Mouse (Mus musculus): ENCODE results near the gene Tuba1c. TPM values are rescaled to one million over a fixed set of nuclear protein-coding genes. Genes with fewer than 3 reads are reported as not detected.
A peak's percentile ranks its signal among the peaks of the same experiment; 100 is the strongest.

The Tuba1c gene
- polyA plus RNA-seq, 2 experiments: 273 to 277 TPM

DNA sequence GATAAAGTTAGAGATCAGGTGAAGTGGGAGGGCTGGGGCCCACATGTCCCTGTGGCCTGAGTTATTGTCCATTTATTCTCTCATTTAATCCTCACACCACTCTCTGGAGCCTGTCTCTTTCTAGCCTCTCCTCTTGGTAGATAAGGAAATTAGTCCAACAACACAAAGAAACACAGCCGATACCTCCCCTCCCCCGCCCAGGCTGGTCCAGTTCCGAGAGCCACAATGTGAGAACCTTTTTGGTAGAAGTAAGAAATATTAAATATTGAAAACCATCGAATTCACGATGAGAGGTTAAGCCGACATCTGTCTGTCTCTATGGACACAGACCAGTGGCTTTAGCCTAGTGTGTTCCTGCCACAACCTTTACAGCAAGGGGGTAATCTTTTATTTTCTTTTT lies 45.0 kb upstream of the Tuba1c start:
- Histone ChIP-seq H3K27me3 (ENCODE audit: control insufficient read depth, insufficient read depth, low read length) (no peaks in the 10 kb centered on the region), H3K4me1 (replicated peaks; ENCODE audit: control insufficient read depth in 2 of 2, insufficient read depth in 2 of 2, low read length in 1 of 2) (peaks cover 6 to 12% of the 10 kb centered on the region in 2 experiments), H3K27ac (peak overlapping the region; percentile 72), H3K9ac (replicated peaks) (peak overlapping the region; percentile 68), H3K4me2 (ENCODE audit: low read depth) (peak overlapping the region; percentile 72), H3K36me3 (replicated peaks; ENCODE audit: control insufficient read depth, insufficient read depth, low read depth) (no peaks in the 10 kb centered on the region), H3K9me3 (ENCODE audit: control insufficient read depth, low read length) (no peaks in the 10 kb centered on the region), H3K4me3 (ENCODE audit: insufficient read depth in 1 of 2, low read depth in 2 of 2, low read length in 2 of 2) (peak overlapping the region; percentile 8 to 59; a peak in 3 of 4 replicates)
- no peak for ATAC-seq (ENCODE audit: insufficient read depth)
- WGBS (ENCODE audit: insufficient replicate concordance): 35% methylated on average over 6 of the region's 6 CpGs
- no peak for DNase-seq (ENCODE audit: low read depth in 3 of 3, low spot score in 3 of 3)
- TF ChIP-seq CTCF (IDR thresholded peaks at IDR 0.05; ENCODE audit: low read depth): no peak

DNA sequence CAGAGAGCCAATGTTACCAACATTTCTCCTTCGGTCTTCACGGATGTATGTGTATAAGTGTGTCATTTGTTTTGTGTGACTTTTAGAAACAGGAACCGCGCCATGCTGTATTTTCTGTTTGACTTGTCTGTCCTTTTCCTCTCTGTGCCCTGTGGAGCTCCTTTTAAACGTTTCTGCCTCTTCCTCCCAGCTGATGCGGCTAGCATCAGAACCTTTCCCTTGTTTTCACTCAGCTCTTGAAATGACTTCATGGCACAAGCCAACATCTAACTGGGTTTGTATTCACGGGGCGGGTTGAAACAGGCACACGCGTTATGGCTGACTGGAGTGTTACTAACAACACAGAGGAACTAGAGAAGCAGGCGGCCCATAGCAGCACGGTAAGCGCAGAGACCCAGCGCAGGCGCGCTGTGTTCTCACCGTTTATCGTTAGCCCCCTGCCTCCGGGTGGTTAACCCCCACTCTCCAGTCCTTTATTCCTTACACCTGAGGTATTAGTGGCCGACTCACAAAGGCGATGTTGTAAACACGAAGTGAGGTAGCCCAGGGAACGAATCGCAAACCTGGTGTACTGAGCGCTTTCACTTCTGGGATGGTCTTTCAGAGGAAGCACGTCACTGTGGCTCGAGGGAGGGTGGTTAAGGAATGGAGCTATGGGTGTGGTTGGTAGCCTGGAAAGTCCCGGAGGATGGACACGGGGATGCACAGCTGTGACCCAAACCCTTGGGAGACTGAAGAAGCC lies 44.3 kb upstream of the Tuba1c start:
- 1% methylated on average over 29 of the region's 29 CpGs for WGBS (ENCODE audit: insufficient replicate concordance)
- peak overlapping the region; percentile 68 for H3K9ac ChIP-seq (replicated peaks)
- TF ChIP-seq CTCF (IDR thresholded peaks at IDR 0.05; ENCODE audit: low read depth) (no peak), EP300 (IDR thresholded peaks at IDR 0.05; ENCODE audit: low read depth) (no peak)
- peak overlapping the region; percentile 72 for H3K27ac ChIP-seq
- ATAC-seq (ENCODE audit: insufficient read depth) (peak; percentile 82), DNase-seq (ENCODE audit: low read depth in 3 of 3, low spot score in 3 of 3) (peak in 2 of 3 experiments; percentile 52 to 80)
- H3K4me3 ChIP-seq (ENCODE audit: insufficient read depth in 1 of 2, low read depth in 2 of 2, low read length in 2 of 2): peak overlapping the region; percentile 59 to 87
- no peaks in the 10 kb centered on the region for H3K27me3 ChIP-seq (ENCODE audit: control insufficient read depth, insufficient read depth, low read length)
- peak overlapping the region; percentile 72 for H3K4me2 ChIP-seq (ENCODE audit: low read depth)
- H3K36me3 ChIP-seq (replicated peaks; ENCODE audit: control insufficient read depth, insufficient read depth, low read depth): no peaks in the 10 kb centered on the region
- H3K4me1 ChIP-seq (replicated peaks; ENCODE audit: control insufficient read depth in 2 of 2, insufficient read depth in 2 of 2, low read length in 1 of 2): peaks cover 6 to 12% of the 10 kb centered on the region in 2 experiments
- no peaks in the 10 kb centered on the region for H3K9me3 ChIP-seq (ENCODE audit: control insufficient read depth, low read length)

DNA sequence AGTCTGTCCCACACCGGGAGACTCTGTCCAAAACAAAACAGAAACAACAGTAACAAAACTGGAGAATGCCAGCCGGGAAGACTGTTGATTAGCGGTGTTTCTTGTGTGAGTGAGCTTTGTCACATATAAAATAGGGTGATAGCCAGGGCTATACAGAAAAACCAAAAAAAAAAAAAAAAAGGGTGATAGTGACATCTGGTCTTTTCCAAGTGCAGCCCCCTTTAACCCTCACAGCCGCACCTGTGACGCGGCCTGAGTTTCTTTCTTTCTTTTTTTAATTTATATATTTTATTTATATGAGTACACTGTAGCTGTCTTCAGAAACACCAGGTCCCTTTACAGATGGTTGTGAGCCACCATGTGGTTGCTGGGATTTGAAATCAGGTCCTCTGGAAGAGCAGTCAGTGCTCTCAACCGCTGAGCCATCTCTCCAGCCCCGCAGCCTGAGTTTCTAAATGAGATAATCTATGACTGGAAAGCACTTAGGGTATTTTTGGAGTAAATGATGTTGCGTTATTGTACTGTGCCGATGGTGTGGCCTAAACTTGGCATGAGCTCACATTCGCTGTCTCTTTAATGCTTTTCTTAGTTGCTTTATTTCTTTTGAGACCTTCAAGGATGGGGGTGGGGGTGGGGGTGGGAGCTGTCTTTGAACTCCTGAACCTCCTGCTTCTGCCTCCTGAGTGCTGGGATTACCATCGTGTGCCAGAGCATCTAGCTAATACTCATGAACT lies 43.5 kb upstream of the Tuba1c start:
- H3K4me3 ChIP-seq (ENCODE audit: insufficient read depth in 1 of 2, low read depth in 2 of 2, low read length in 2 of 2): peak overlapping the region; percentile 59 to 87
- H3K27ac ChIP-seq: peak overlapping the region; percentile 72
- TF ChIP-seq CTCF (IDR thresholded peaks at IDR 0.05; ENCODE audit: low read depth) (no peak), EP300 (IDR thresholded peaks at IDR 0.05; ENCODE audit: low read depth) (no peak)
- H3K9me3 ChIP-seq (ENCODE audit: control insufficient read depth, low read length): no peaks in the 10 kb centered on the region
- H3K4me1 ChIP-seq (replicated peaks; ENCODE audit: control insufficient read depth in 2 of 2, insufficient read depth in 2 of 2, low read length in 1 of 2): peaks cover 6 to 12% of the 10 kb centered on the region in 2 experiments
- no peaks in the 10 kb centered on the region for H3K36me3 ChIP-seq (replicated peaks; ENCODE audit: control insufficient read depth, insufficient read depth, low read depth)
- WGBS (ENCODE audit: insufficient replicate concordance): 47% methylated on average over 12 of the region's 12 CpGs
- DNase-seq (ENCODE audit: low read depth in 3 of 3, low spot score in 3 of 3) (no peak), ATAC-seq (ENCODE audit: insufficient read depth) (no peak)
- H3K4me2 ChIP-seq (ENCODE audit: low read depth): peak overlapping the region; percentile 72
- peak overlapping the region; percentile 68 for H3K9ac ChIP-seq (replicated peaks)
- H3K27me3 ChIP-seq (ENCODE audit: control insufficient read depth, insufficient read depth, low read length): no peaks in the 10 kb centered on the region

GRCm38 (mm10) chr15:98987077-98987630 lies 42.5 kb upstream of the Tuba1c start:
- 71% methylated on average over 7 of the region's 7 CpGs for WGBS (ENCODE audit: insufficient replicate concordance)
- no peak overlapping the region for H3K9ac ChIP-seq (replicated peaks)
- H3K9me3 ChIP-seq (ENCODE audit: control insufficient read depth, low read length): no peaks in the 10 kb centered on the region
- H3K4me2 ChIP-seq (ENCODE audit: low read depth): no peak overlapping the region
- DNase-seq (ENCODE audit: low read depth in 3 of 3, low spot score in 3 of 3) (no peak), ATAC-seq (ENCODE audit: insufficient read depth) (no peak)
- H3K4me3 ChIP-seq (ENCODE audit: insufficient read depth in 1 of 2, low read depth in 2 of 2, low read length in 2 of 2): no peak overlapping the region
- TF ChIP-seq CTCF (IDR thresholded peaks at IDR 0.05; ENCODE audit: low read depth) (no peak), EP300 (IDR thresholded peaks at IDR 0.05; ENCODE audit: low read depth) (no peak)
- H3K27ac ChIP-seq: no peak overlapping the region
- H3K27me3 ChIP-seq (ENCODE audit: control insufficient read depth, insufficient read depth, low read length): no peaks in the 10 kb centered on the region
- peaks cover 6 to 18% of the 10 kb centered on the region in 2 experiments for H3K4me1 ChIP-seq (replicated peaks; ENCODE audit: control insufficient read depth in 2 of 2, insufficient read depth in 2 of 2, low read length in 1 of 2)
- no peaks in the 10 kb centered on the region for H3K36me3 ChIP-seq (replicated peaks; ENCODE audit: control insufficient read depth, insufficient read depth, low read depth)

DNA sequence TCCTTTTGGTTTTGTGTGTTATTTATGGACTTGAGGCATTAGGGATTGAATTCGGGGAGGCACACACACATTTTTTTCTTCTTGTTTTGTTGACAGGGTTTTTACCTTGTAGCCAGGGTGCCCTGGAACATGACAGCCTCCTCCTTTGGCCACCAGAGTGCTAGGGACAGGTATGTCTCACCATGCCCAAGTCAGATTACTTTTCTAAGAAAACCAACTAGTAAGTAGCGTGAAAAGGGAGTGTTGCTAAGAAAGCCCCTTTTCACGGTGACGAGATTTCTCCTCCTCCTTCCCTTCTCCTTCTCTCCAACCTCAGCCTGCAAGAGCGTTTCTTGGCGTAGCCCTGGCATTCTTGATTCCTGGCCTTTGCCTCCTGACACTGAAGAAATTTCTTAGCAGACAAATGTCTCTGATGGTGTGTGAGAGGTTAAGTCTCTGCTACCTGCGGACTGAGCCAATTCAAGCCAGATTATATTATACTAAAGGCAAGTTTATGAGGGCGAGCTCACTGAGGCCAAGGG lies 42.0 kb upstream of the Tuba1c start:
- H3K9ac ChIP-seq (replicated peaks): no peak overlapping the region

More for the DNA sequence above, 42.0 kb upstream of the Tuba1c start:
- no peaks in the 10 kb centered on the region for H3K9me3 ChIP-seq (ENCODE audit: control insufficient read depth, low read length)
- WGBS (ENCODE audit: insufficient replicate concordance): 74% methylated on average over 8 of the region's 8 CpGs
- H3K4me2 ChIP-seq (ENCODE audit: low read depth): no peak overlapping the region
- peaks cover 6 to 24% of the 10 kb centered on the region in 2 experiments for H3K4me1 ChIP-seq (replicated peaks; ENCODE audit: control insufficient read depth in 2 of 2, insufficient read depth in 2 of 2, low read length in 1 of 2)
- H3K4me3 ChIP-seq (ENCODE audit: insufficient read depth in 1 of 2, low read depth in 2 of 2, low read length in 2 of 2): no peak overlapping the region
- H3K36me3 ChIP-seq (replicated peaks; ENCODE audit: control insufficient read depth, insufficient read depth, low read depth): no peaks in the 10 kb centered on the region
- TF ChIP-seq CTCF (IDR thresholded peaks at IDR 0.05; ENCODE audit: low read depth) (no peak), EP300 (IDR thresholded peaks at IDR 0.05; ENCODE audit: low read depth) (no peak)
- H3K27ac ChIP-seq: no peak overlapping the region
- DNase-seq (ENCODE audit: low read depth in 3 of 3, low spot score in 3 of 3) (no peak), ATAC-seq (ENCODE audit: insufficient read depth) (no peak)
- no peaks in the 10 kb centered on the region for H3K27me3 ChIP-seq (ENCODE audit: control insufficient read depth, insufficient read depth, low read length)

Measured in liver, embryonic 14.5 days (tissue).